Mouse (Mus musculus) heart, postnatal 10 days (tissue): ENCODE data around the gene Itgb4. TPM values are rescaled to one million over a fixed set of nuclear protein-coding genes. Genes with fewer than 3 reads are reported as not detected.

Experiments used
- DNase-seq, 2 experiments: peaks; one replicate each; pipeline ENCODE4 v3.0.0; 2021
- intact Hi-C: fragments of 180-260 bp; cut with DNase I; formaldehyde crosslinking; loops from one replicate; pipeline ENCODE4 v1.15.1; 2025
- total RNA-seq, 2 experiments: library from RNA; stranded (reverse); gene quantifications; 2 replicates each; pipeline ENCODE4 v1.2.3; 2021

Gene Itgb4
- total RNA-seq, 2 experiments from 2014 or later: 4.8 to 5.5 TPM

- intact Hi-C loops: no loop called here
Observed at GRCm38 (mm10) chr11:116053510-116054229, 79.2 kb downstream of the Itgb4 start.

GRCm38 (mm10) chr11:116055873-116056272 is 81.4 kb downstream of the Itgb4 start:
- no peak for DNase-seq

More at GRCm38 (mm10) chr11:116053510-116054229, 79.2 kb downstream of the Itgb4 start:
- DNase-seq: no peak

GRCm38 (mm10) chr11:116057237-116057881 is 82.8 kb downstream of the Itgb4 start:
- no peak for DNase-seq
- intact Hi-C loops: no loop called here

More at GRCm38 (mm10) chr11:116055873-116056272, 81.4 kb downstream of the Itgb4 start:
- intact Hi-C loops: no loop called here

Other genes starting within 250 kb of the Itgb4 start
- gene Tmem94, start 209.3 kb upstream of the Itgb4 start, total RNA-seq: 100 to 1,000 TPM; 106 to 116 TPM
- gene Caskin2, start 161.1 kb upstream of the Itgb4 start, total RNA-seq: 10 to 100 TPM; 59.4 to 60.9 TPM
- gene Tsen54, start 160.0 kb upstream of the Itgb4 start, total RNA-seq: 10 to 100 TPM; 10.5 to 15.0 TPM
- gene Llgl2, start 150.7 kb upstream of the Itgb4 start, total RNA-seq: 10 to 100 TPM; 17.9 to 18.2 TPM
- under 1 TPM; 0.17 to 0.22 TPM for gene Myo15b, start 116.3 kb upstream of the Itgb4 start, total RNA-seq
- 10 to 100 TPM; 28.7 to 43.3 TPM for gene Smim5, start 74.7 kb upstream of the Itgb4 start, total RNA-seq
- under 1 TPM; 0.37 to 0.45 TPM for gene Smim6, start 62.7 kb upstream of the Itgb4 start, total RNA-seq
- gene Sap30bp, start 41.4 kb upstream of the Itgb4 start, total RNA-seq: 10 to 100 TPM; 26.6 to 26.7 TPM
- gene Recql5, start 41.2 kb upstream of the Itgb4 start, total RNA-seq: 10 to 100 TPM in 1 of 2 experiments, 1 to 10 TPM in 1; 8.3 to 10.9 TPM
- gene Galk1, start 38.0 kb downstream of the Itgb4 start, total RNA-seq: 10 to 100 TPM; 31.7 to 33.1 TPM
- 100 to 1,000 TPM; 338 to 393 TPM for gene H3f3b, start 53.3 kb downstream of the Itgb4 start, total RNA-seq
- gene Unk, start 55.6 kb downstream of the Itgb4 start, total RNA-seq: 10 to 100 TPM; 16.3 to 17.0 TPM
- gene Unc13d, start 103.3 kb downstream of the Itgb4 start, total RNA-seq: 1 to 10 TPM in 1 of 2 experiments, under 1 TPM in 1; 0.52 to 1.0 TPM
- gene Wbp2, start 112.3 kb downstream of the Itgb4 start, total RNA-seq: 10 to 100 TPM; 96.6 to 99.5 TPM
- 10 to 100 TPM; 43.3 to 49.7 TPM for gene Trim47, start 152.5 kb downstream of the Itgb4 start, total RNA-seq
- 1 to 10 TPM; 5.4 to 6.3 TPM for gene Trim65, start 156.4 kb downstream of the Itgb4 start, total RNA-seq
- 10 to 100 TPM; 55.9 to 56.8 TPM for gene Mrpl38, start 164.2 kb downstream of the Itgb4 start, total RNA-seq
- gene Fbf1, start 193.5 kb downstream of the Itgb4 start, total RNA-seq: 10 to 100 TPM; 17.4 to 17.7 TPM
- 10 to 100 TPM; 29.7 to 34.0 TPM for gene Ten1, start 224.1 kb downstream of the Itgb4 start, total RNA-seq
- 10 to 100 TPM; 92.5 to 99.9 TPM for gene Acox1, start 224.3 kb downstream of the Itgb4 start, total RNA-seq